Mouse (Mus musculus): ENCODE measurements at regions not wholly inside any gene's neighbourhood (a gene's known extent, or its start where the extent isn't known, plus 50 kb on each side); places are given as distances from the start of the nearest gene placed in this dataset.
"Not testable (repeated sequence)": the region's sequence is repeated elsewhere in the genome, so short reads cannot be mapped to it uniquely, and the experiment has no call there.

GRCm38 (mm10) chr12:98144464-98144863 lies 114.8 kb downstream of the Galc start:
- no peak for DNase-seq (ENCODE audit: low spot score in 2 of 2)

GRCm38 (mm10) chr12:98143170-98143569 lies 116.1 kb downstream of the Galc start:
- DNase-seq (ENCODE audit: low spot score in 2 of 2): no peak

- DNase-seq (ENCODE audit: low spot score in 2 of 2): not testable (repeated sequence)
These were observed 119.4 kb downstream of the Galc start for GRCm38 (mm10) chr12:98139906-98140305.

DNA sequence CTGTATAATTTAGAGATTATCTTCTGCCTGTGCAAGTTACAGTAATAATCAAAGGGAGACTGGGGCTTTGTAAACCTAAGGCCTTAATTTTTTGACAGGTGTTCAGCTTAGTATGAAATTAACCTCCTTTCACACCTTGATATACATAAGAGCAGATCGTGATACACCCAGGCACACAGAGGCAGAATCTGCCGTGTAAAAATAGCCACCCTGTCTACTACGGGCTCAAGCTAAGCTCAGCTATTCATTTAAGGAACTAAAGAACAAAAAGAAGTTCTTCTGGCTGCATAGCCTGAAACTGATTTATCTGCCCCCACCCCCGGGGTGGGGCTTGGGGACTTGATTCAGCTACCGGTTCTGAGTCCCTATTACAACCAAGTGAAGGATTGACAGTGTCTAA lies 128.0 kb downstream of the Galc start:
- DNase-seq (ENCODE audit: low spot score in 2 of 2): no peak

DNA sequence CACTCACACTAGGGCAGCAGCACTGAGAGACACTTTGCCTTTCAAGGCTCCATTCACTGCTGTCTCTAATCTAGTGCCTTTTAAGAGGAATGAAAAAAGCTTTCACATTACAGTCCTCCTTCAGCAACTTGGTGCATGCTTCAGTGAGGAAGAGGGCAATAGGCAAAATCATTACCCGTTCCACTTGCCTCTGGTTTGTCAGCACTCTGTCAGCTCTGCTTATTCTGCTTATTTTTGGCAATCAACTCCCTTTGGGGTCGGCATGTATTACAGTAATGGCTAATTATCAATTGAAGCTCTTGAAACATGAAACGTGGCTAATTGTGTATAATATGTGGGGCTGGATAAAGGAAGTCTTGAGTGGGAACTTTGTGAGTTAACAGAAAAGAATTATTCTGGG lies 135.7 kb downstream of the Galc start:
- no peak for DNase-seq (ENCODE audit: low spot score in 2 of 2)

DNA sequence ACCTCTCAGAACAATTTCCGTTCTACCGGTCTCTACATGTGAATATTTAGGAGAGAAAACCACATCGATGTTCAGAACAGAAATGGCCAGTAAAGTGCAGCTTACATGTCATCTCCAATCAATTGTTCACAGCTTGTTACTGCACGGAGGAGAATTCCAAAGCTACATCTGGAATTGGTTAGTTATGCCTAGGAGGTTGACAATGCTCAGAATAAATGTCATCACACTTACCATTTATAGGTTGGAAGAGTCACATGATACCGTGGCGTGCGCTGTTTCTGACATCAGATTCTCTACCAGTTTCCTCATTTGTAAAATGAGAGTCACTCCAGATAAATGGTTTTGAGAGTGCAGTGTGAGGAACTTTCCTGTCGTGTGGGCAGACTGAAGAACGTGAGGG lies 151.2 kb downstream of the Galc start:
- no peak for DNase-seq (ENCODE audit: low spot score in 2 of 2)

DNA sequence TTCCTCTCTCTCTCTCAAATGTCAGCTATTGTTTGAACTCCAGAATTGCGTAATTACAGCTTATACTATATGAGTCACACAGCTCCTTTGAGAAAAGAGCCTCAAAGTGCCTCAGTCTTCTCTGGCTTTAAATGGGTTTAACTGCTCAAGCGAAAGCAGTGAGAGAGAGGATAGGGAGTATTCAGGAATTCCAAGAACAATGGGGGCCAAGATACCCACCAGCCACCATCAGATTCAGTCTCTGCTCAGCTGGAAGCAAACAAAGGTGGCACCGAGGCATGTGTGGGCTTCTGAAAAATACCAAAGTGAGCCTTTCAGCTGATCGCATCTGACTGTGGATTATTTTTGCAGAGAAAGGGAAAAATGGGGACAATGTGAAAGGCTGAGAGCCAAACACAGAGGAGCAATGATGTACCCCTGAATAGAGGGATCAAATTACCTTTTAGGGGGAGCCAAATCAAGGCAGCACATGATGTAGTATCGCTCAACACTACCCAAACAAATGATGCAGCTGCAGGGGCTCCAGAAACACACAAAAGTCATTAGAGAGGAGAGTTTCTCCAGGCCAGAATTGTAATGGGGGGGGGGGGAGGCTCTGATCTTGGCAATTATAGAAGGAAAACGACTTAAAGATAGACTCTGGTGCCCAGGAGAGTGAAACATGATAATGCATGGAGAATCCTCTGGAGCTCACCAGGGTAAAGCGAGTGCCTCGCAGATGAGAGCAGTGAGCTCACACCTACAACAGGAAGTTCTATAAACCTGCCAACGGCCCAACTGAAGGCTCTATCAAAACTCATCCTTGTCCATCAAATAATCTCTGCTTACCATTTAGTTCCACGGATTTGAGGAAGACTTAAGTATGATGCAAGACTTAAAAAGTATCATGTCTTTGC lies 152.2 kb downstream of the Galc start:
- DNase-seq (ENCODE audit: low spot score in 2 of 2): no peak

- no peak for DNase-seq (ENCODE audit: low spot score in 2 of 2)
These were observed 153.0 kb downstream of the Galc start for GRCm38 (mm10) chr12:98106151-98106788.

DNA sequence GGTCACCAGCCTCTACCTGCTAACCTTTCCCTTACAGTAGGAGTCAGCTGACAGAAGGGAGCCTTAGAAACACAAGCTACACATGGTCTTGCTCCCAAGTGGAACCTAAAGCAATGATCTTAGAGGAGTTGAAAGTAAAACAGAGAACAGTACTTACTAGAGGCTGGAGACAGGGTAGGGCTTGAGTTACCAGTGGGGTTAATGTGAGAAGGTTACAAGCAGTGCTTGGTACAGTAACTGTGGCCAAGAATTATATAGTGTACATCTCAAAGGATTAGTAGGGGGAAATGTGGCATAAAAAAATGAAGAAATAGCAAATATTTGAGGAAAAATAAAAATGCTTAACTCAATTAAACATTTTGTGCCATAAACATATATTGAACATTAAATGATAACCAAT lies 153.5 kb downstream of the Galc start:
- DNase-seq (ENCODE audit: low spot score in 2 of 2): no peak

GRCm38 (mm10) chr12:98090171-98090570 lies 169.1 kb downstream of the Galc start:
- no peak for DNase-seq (ENCODE audit: low spot score in 2 of 2)

DNA sequence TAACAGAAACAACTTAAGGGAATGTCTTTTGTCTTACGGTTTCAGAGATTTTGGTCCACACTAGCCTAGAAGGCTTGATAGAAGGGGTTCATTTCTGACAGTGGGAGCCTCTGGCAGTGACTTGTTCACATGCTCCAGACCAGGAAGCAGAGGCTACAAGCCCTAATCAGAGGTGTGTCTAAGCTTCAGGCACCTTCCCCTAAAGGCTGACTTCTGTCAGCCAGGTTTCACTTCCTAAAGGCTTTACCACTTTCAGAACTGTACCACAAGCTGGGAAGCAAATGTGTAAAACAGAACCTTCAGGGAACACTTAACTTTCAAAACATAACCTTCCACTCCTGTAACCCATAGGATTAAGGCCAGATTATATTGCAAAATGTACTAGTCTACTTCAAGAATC lies 180.9 kb downstream of the Galc start:
- no peak for DNase-seq (ENCODE audit: low spot score in 2 of 2)

GRCm38 (mm10) chr12:98075580-98075979 lies 183.7 kb downstream of the Galc start:
- no peak for DNase-seq (ENCODE audit: low spot score in 2 of 2)

DNA sequence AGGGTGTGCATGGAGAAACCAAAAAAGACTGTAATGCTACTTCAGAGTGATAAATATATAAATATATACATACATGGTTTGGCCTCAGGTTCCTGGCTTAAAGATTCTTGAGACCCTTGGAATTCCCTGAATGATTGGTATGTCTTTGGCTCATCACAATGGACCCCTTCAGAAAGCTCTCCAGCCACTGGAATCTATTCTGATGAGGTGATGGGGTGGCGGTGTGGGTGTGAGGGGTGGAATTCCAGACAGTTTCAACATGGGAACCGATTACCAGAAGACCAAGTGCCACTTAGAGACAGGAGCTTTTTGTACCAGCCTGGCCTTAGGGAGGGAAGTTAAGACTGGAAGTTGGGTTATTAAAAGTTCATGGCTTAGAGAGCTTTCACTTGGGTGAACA lies 190.1 kb downstream of the Galc start:
- no peak for DNase-seq (ENCODE audit: low spot score in 2 of 2)

- DNase-seq (ENCODE audit: low spot score in 2 of 2): no peak
These were observed 199.7 kb downstream of the Galc start for GRCm38 (mm10) chr12:98059419-98060180.

DNA sequence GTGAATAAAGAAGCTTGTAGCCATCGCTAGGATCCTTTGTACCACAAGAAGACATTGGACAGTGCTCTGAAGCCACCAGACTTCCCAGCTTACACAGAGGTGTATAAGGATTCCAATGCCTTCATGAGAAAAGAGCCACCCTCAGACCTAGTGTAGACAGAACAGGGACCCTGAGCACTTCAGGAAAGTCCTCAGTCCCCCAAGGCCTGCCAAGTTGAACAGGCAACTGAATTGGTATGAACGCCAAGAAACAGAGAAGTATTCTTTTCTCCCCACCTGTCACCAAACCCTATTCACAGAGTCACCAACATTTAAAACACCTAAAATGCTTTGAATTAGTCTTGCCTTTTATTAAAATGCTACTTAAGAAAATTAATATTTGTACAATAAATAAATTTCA lies 200.3 kb downstream of the Galc start:
- DNase-seq (ENCODE audit: low spot score in 2 of 2): no peak

DNA sequence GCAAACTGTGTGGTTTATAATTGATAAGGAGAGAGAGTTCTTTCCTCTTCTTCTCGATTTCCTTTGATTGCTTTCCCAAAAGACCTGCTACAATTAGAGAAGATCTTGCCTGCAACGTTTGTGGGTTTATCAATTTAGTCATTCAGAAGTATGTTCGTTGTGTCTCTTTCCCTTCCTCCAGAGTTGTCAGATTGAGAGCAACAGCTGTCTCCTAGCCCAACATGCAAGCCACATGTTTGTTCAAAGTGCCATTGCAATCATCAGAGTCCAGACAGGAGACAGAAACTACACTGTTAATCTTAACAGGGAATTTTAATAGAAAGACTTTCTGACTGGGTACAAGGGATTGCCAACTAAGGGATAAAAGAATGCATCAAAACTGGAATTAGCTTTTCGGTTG lies 208.3 kb downstream of the Galc start:
- no peak for DNase-seq (ENCODE audit: low spot score in 2 of 2)

DNA sequence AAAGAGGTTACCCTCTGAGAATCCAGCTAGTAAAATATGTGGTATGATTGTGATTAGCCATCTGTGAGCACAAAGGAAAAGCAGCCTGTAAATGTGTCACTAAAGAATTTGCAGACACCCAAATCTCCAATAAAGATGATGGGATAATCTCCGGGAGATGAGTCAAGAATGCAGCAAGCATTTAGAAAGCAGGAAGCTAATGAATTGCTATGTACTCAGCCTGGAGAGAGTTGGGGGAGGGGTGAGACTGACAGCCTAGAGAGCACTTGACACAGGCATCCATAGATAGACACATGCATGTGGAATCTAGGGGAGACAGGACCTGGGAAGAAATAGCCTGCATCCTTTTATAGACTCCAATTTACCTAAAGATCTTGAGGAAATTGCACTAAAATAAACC lies 208.8 kb downstream of the Galc start:
- DNase-seq (ENCODE audit: low spot score in 2 of 2): no peak

DNA sequence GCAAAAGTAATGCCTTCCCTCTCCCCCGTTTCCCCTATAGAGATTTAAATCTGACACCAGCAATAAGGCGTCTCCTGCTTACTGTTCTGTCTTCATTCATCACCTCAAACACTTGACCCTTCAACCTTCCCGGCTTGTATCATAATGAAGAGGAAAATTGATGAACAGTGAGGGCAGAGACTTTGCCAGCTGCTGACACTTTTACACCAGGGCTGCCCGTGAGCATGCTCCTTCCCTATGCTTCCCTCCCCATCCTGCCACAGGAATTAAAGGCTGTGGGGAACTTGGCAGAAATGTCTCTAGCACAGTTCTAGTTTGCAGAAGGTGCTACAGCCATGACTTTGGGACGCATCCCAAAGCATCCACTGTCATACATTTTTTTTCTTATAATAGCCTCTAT lies 209.2 kb downstream of the Galc start:
- DNase-seq (ENCODE audit: low spot score in 2 of 2): no peak

- no peak for DNase-seq (ENCODE audit: low spot score in 2 of 2)
These were observed 211.5 kb downstream of the Galc start for GRCm38 (mm10) chr12:98047765-98048164.

DNA sequence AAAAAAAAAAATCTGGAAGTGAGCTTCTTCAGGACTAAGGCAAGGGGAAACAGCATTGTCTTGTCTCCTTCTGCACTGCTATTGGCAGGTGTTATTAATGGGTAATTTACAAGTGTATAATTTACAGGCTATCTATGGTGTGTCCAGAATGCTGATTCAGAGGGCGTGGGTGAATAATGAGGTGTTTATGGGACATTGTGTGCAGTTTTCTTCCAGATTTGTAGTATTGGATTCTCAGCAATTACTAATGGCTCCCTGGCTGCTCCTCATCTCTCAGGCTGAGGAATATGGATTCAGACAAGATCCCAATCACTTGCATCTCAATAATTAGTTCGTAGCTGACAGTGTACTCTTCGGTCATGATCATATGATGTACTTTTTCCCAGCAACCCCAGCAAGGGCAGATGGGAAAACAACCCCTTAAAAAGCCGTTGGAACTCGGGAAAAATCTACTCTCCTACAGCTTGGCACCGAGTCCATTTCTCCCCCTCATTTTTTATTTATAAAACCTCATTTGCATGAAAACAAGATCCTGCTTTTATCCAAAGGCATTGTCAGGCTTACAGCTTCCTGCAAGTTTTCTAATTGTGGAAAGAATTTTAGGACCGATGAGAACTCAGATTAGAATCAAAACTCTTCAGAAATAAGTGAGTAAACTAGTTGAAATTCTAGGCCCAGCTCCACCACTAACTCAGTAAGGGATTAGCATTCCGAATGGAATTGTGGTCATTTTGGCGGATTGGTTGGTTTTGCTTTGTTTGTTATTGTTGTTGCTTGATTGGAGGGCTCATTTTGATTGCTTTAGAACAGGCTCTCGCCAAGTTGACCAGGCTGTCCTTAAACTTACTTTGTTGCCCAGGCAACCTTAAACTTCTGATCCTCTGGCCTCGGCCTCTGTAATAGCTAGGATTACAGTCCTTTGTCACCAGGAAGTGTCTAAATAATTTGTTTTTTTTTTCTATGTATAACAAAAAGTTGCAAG lies 212.5 kb downstream of the Galc start:
- DNase-seq (ENCODE audit: low spot score in 2 of 2): no peak

- peak; percentile 4 to 9 for DNase-seq (ENCODE audit: low spot score in 2 of 2)
These were observed 213.3 kb downstream of the Galc start for GRCm38 (mm10) chr12:98045784-98046458.

Measured in heart, adult 9 months (tissue).